Mouse (Mus musculus): ENCODE data around the gene Camk2g.

GRCm38 (mm10) chr14:20828524-20828923 is 34.6 kb upstream of the Camk2g start:
- TF ChIP-seq CTCF (IDR thresholded peaks at IDR 0.05; ENCODE audit: control insufficient read depth, insufficient read depth, insufficient replicate concordance, low read depth, low read length) (no peak), POLR2A (IDR thresholded peaks at IDR 0.05; ENCODE audit: control insufficient read depth, low read depth, low read length) (no peak)
